ENCODE assay signal across 9 mouse cellular contexts in the genomic region with DNA sequence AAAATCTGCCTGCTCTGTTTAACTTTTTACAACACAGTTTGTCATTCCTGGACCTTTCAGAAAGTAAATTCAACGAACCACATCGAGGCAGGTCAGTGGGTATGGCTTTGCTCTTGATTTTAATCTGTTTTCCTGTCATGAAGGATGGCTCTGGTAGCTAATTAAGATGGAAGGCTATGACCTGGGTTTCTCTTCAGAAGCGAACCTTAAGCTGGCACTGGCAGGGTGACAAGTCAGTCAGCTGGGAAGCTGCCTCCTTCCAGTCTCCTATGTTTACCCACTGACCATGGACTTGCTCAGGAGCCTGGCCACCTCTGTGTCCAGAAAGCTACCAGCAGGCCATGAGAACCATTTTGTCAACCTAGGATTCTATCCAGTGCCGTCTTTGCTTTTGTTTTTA. TPM values are rescaled to one million over a fixed set of nuclear protein-coding genes. Genes with fewer than 3 reads are reported as not detected.
A peak's percentile ranks its signal among the peaks of the same experiment; 100 is the strongest.
DNase-seq lines count a peak whose midpoint lies in the region; ATAC-seq and TF ChIP-seq lines count a peak whose summit lies in the region.
"Had no signal": no experiment of that assay in that cellular context is flagged by ENCODE, and none has a peak within 500 bp of the region (broad histone marks: within the 10 kb centered on the region; RNA-seq: fewer than 3 reads in every experiment).

No protein-coding gene starts in this region.

- no peaks in the 10 kb centered on the region for H3K36me3 ChIP-seq in lung, embryonic 14.5 days (ENCODE audit: insufficient read depth)
- H3K36me3 ChIP-seq in heart, postnatal 0 days (replicated peaks; ENCODE audit: control insufficient read depth, insufficient read depth, low read length), result no peaks in the 10 kb centered on the region
- H3K36me3 ChIP-seq in kidney, postnatal 0 days (ENCODE audit: insufficient read depth, low read length), result no peaks in the 10 kb centered on the region
- no peaks in the 10 kb centered on the region for H3K36me3 ChIP-seq in neural tube, embryonic 14.5 days (ENCODE audit: control insufficient read depth, insufficient read depth, low read length)
- H3K36me3 ChIP-seq: hindbrain, embryonic 15.5 days had no signal

- H3K4me3 ChIP-seq in lung, embryonic 14.5 days (ENCODE audit: low read depth, low read length), result peak overlapping the region; percentile 13
- H3K4me3 ChIP-seq in heart, postnatal 0 days (ENCODE audit: low read depth, low read length), result peak overlapping the region; percentile 33
- peak overlapping the region; percentile 20; the same call in 1 of the 2 replicates for H3K4me3 ChIP-seq in kidney, postnatal 0 days (replicated peaks; ENCODE audit: low read depth, low read length)
- no peak overlapping the region for H3K4me3 ChIP-seq in neural tube, embryonic 14.5 days (ENCODE audit: low read depth, low read length)
- H3K4me3 ChIP-seq: hindbrain, embryonic 15.5 days had no signal

- H3K27ac ChIP-seq in lung, embryonic 14.5 days (ENCODE audit: low read depth), result peak overlapping the region; percentile 97
- H3K27ac ChIP-seq in heart, postnatal 0 days (ENCODE audit: low read depth), result peak overlapping the region; percentile 48
- peak overlapping the region; percentile 80 for H3K27ac ChIP-seq in kidney, postnatal 0 days
- no peak overlapping the region for H3K27ac ChIP-seq in neural tube, embryonic 14.5 days (ENCODE audit: low read depth, low read length)
- H3K27ac ChIP-seq: hindbrain, embryonic 15.5 days had no signal

- peaks cover 18% of the 10 kb centered on the region for H3K4me1 ChIP-seq in lung, embryonic 14.5 days (ENCODE audit: insufficient read depth)
- H3K4me1 ChIP-seq in heart, postnatal 0 days (ENCODE audit: control insufficient read depth, insufficient read depth), result peaks cover 7% of the 10 kb centered on the region
- peaks cover 22% of the 10 kb centered on the region for H3K4me1 ChIP-seq in kidney, postnatal 0 days (replicated peaks; ENCODE audit: insufficient read depth, low read length)
- 0 out of 2 replicates have a peak, but pooled peaks cover 2% of the 10 kb centered on the region for H3K4me1 ChIP-seq in neural tube, embryonic 14.5 days (ENCODE audit: control insufficient read depth, insufficient read depth, low read length)

- DNase-seq in lung, embryonic 14.5 days, result no peak
- no peak for DNase-seq in lung, postnatal 10 days
- peak; percentile 45 for DNase-seq in heart, postnatal 0 days (ENCODE audit: low spot score)
- peak; percentile 64 for DNase-seq in kidney, postnatal 0 days (ENCODE audit: low spot score)
- DNase-seq in adrenal gland, postnatal 14 days, result no peak
- DNase-seq in adrenal gland, postnatal 25 days, result no peak
- DNase-seq in cerebellum, adult 11 months, result no peak

- peak overlapping the region; percentile 99 for H3K4me2 ChIP-seq in lung, embryonic 14.5 days
- H3K4me2 ChIP-seq in heart, postnatal 0 days (ENCODE audit: low read depth, low read length), result peak overlapping the region; percentile 59
- peak overlapping the region; percentile 52 for H3K4me2 ChIP-seq in kidney, postnatal 0 days (ENCODE audit: low read length)
- H3K4me2 ChIP-seq in neural tube, embryonic 14.5 days (ENCODE audit: low read depth, low read length), result peak overlapping the region; percentile 12; the same call in 1 of the 2 replicates
- H3K4me2 ChIP-seq: hindbrain, embryonic 15.5 days had no signal

- H3K27me3 ChIP-seq in lung, embryonic 14.5 days (ENCODE audit: insufficient read depth, low read length), result no peaks in the 10 kb centered on the region
- 0 out of 2 replicates have a peak, but pooled peaks cover 10% of the 10 kb centered on the region for H3K27me3 ChIP-seq in heart, postnatal 0 days (ENCODE audit: control insufficient read depth, insufficient read depth, low read length)
- no peaks in the 10 kb centered on the region for H3K27me3 ChIP-seq in kidney, postnatal 0 days (ENCODE audit: insufficient read depth, low read length)
- H3K27me3 ChIP-seq in neural tube, embryonic 14.5 days (ENCODE audit: control insufficient read depth, insufficient read depth, low read length), result peaks cover 10% of the 10 kb centered on the region; the same call in 1 of the 2 replicates

- 11% methylated on average over 4 of the region's 4 CpGs for WGBS in lung, embryonic 14.5 days
- 21% methylated on average over 4 of the region's 4 CpGs for WGBS in heart, postnatal 0 days
- WGBS in kidney, postnatal 0 days, result 10% methylated on average over 4 of the region's 4 CpGs
- WGBS in neural tube, embryonic 14.5 days, result 55% methylated on average over 4 of the region's 4 CpGs

- peak overlapping the region; percentile 4 for H3K9ac ChIP-seq in lung, embryonic 14.5 days
- peak overlapping the region; percentile 47 for H3K9ac ChIP-seq in heart, postnatal 0 days (replicated peaks; ENCODE audit: low read depth, low read length)
- H3K9ac ChIP-seq in kidney, postnatal 0 days (ENCODE audit: low read depth, low read length), result peak overlapping the region; percentile 48; the same call in 1 of the 2 replicates
- no peak overlapping the region for H3K9ac ChIP-seq in neural tube, embryonic 14.5 days (replicated peaks; ENCODE audit: low read depth, low read length)
- H3K9ac ChIP-seq: hindbrain, embryonic 15.5 days had no signal

- TF ChIP-seq CTCF in lung, embryonic 14.5 days (IDR thresholded peaks at IDR 0.05; ENCODE audit: low read depth), result no peak
- TF ChIP-seq CTCF in heart, postnatal 0 days (IDR thresholded peaks at IDR 0.05; ENCODE audit: low read depth), result no peak
- TF ChIP-seq CTCF in kidney, postnatal 0 days (IDR thresholded peaks at IDR 0.05; ENCODE audit: low read depth), result no peak

- no peak for ATAC-seq in lung, embryonic 14.5 days (ENCODE audit: insufficient read depth)
- ATAC-seq in heart, postnatal 0 days (ENCODE audit: insufficient read depth, low read depth), result no peak
- ATAC-seq in kidney, postnatal 0 days (replicated peaks; ENCODE audit: low FRiP score, low read depth), result no peak
- ATAC-seq in neural tube, embryonic 14.5 days (ENCODE audit: low read depth), result no peak

- H3K9me3 ChIP-seq in lung, embryonic 14.5 days (ENCODE audit: low read depth, low read length), result no peaks in the 10 kb centered on the region
- H3K9me3 ChIP-seq in heart, postnatal 0 days (replicated peaks; ENCODE audit: control insufficient read depth, low read length), result no peaks in the 10 kb centered on the region
- H3K9me3 ChIP-seq in kidney, postnatal 0 days (replicated peaks; ENCODE audit: low read length), result no peaks in the 10 kb centered on the region
- H3K9me3 ChIP-seq in neural tube, embryonic 14.5 days (ENCODE audit: control insufficient read depth, low read length), result no peaks in the 10 kb centered on the region
- H3K9me3 ChIP-seq: hindbrain, embryonic 15.5 days had no signal

- no peak for TF ChIP-seq EP300 in heart, postnatal 0 days (IDR thresholded peaks at IDR 0.05; ENCODE audit: low read depth)

RNA-seq across cellular contexts. Expression of a gene that starts 0.5 kb away (rescaled TPM):
- polyA plus RNA-seq in lung, embryonic 14.5 days (2014; fragmentation: Nextera tagmentation; extraction: Ambion mirVana), result 54.4 and 58.7 TPM in 2 replicates
- total RNA-seq in heart, postnatal 0 days (2014; rRNA removed; ENCODE audit: low replicate concordance), result 43.7 and 55.4 TPM in 2 replicates
- polyA plus RNA-seq in heart, postnatal 0 days (2015; fragmentation: Nextera tagmentation; extraction: Ambion mirVana), result 18.3 and 22.4 TPM in 2 replicates
- 26.2 and 29.8 TPM in 2 replicates for polyA plus RNA-seq in kidney, postnatal 0 days (2015; fragmentation: Nextera tagmentation; extraction: Ambion mirVana)
- polyA plus RNA-seq in neural tube, embryonic 14.5 days (2014; fragmentation: Nextera tagmentation; extraction: Ambion mirVana), result 16.0 and 21.1 TPM in 2 replicates
- 14.7 and 17.5 TPM in 2 replicates for total RNA-seq in adrenal gland, postnatal 14 days (2021)
- 10.8 and 11.2 TPM in 2 replicates for total RNA-seq in adrenal gland, postnatal 25 days (2021)

Comparison
In these comparisons a context has a peak if more than half of its experiments do, and no peak if none do; other contexts are left out.
1. DNase-seq: peak in heart, postnatal 0 days (single experiment) and kidney, postnatal 0 days (single experiment); none in lung, embryonic 14.5 days (single experiment), lung, postnatal 10 days (single experiment), adrenal gland, postnatal 14 days (single experiment), adrenal gland, postnatal 25 days (single experiment) and cerebellum, adult 11 months (single experiment).
2. H3K4me2 ChIP-seq: peak in every context shown above with its lines; median percentile 99 in lung, embryonic 14.5 days; 59 in heart, postnatal 0 days; 52 in kidney, postnatal 0 days; 12 in neural tube, embryonic 14.5 days.